10 mouse cellular contexts compared by ENCODE assay signal in the genomic region with DNA sequence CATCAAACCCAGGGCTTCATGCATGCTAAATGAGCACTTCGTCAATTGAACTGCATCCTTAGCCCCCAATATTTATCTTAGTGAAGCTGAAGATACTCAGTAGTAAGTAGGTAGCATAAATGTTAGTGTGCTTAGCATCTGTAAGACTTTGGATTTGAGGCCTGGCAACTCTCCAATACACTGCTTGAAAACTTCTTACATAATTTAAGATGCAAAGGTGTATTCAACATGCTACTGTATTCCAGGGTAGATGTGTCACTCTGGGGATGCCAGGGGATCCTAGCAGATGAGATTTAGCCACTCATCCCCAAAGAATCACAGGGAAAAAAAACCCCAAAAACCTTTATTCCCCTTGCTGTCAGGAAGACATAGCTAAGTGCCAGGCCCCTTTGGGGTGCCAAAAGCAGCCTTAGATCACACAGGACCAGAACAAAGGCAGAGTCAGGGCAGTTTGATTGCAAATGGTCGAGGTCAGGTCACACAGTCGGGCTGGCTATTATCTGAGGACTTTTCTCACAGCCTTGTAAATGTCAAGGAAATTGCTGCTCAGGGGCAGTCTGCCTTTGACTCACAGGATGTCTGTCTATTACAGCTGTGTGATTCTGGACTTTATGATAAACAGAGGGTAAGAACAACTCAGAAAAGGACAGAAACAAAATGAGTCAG. TPM values are rescaled to one million over a fixed set of nuclear protein-coding genes. Genes with fewer than 3 reads are reported as not detected.
A peak's percentile ranks its signal among the peaks of the same experiment; 100 is the strongest.
DNase-seq lines count a peak whose midpoint lies in the region; ATAC-seq and TF ChIP-seq lines count a peak whose summit lies in the region.
"Had no signal": no experiment of that assay in that cellular context is flagged by ENCODE, and none has a peak within 500 bp of the region (broad histone marks: within the 10 kb centered on the region; RNA-seq: fewer than 3 reads in every experiment).

No protein-coding gene starts in this region.

- no peaks in the 10 kb centered on the region for H3K36me3 ChIP-seq in heart, embryonic 10.5 days
- H3K36me3 ChIP-seq in MEL (ENCODE audit: control insufficient read depth in 1 of 2, insufficient read depth in 2 of 2, low read length in 2 of 2): peaks cover 0 to 19% of the 10 kb centered on the region in 2 experiments; a peak in 2 of 4 replicates
- no peaks in the 10 kb centered on the region for H3K36me3 ChIP-seq in forebrain, embryonic 11.5 days (ENCODE audit: control insufficient read depth, insufficient read depth, low read length)
- no peaks in the 10 kb centered on the region for H3K36me3 ChIP-seq in liver, embryonic 14.5 days (replicated peaks; ENCODE audit: control insufficient read depth, insufficient read depth, low read depth)

- TF ChIP-seq RAD21 in MEL (IDR thresholded peaks at IDR 0.05; ENCODE audit: low read depth, low read length): no peak

- no peaks in the 10 kb centered on the region for H3K79me2 ChIP-seq in MEL (ENCODE audit: control insufficient read depth, insufficient read depth, low read length, poor library complexity)

- no peak for DNase-seq in heart, embryonic 10.5 days (ENCODE audit: low spot score)
- no peak for DNase-seq in heart, postnatal 10 days
- no peak for DNase-seq in MEL (ENCODE audit: low read depth, low spot score)
- DNase-seq in forebrain, embryonic 11.5 days (ENCODE audit: low spot score): no peak
- no peak for DNase-seq in liver, embryonic 14.5 days (ENCODE audit: low read depth in 3 of 3, low spot score in 3 of 3)
- DNase-seq in cerebellum, adult 11-12 months: no peak
- DNase-seq in cerebellum, postnatal 4 days (ENCODE audit: low spot score in 2 of 2): no peak
- no peak for DNase-seq in gastrocnemius, postnatal 4 days (ENCODE audit: low spot score in 2 of 2)
- DNase-seq: layer of hippocampus, adult 9-11 months had no signal

- no peak overlapping the region for H3K4me3 ChIP-seq in heart, embryonic 10.5 days
- H3K4me3 ChIP-seq in MEL (ENCODE audit: control insufficient read depth in 1 of 2, insufficient read depth in 1 of 2, low read depth in 2 of 2, low read length in 2 of 2): no peak overlapping the region
- H3K4me3 ChIP-seq in forebrain, embryonic 11.5 days (ENCODE audit: low read depth, low read length): no peak overlapping the region
- no peak overlapping the region for H3K4me3 ChIP-seq in liver, embryonic 14.5 days (ENCODE audit: insufficient read depth in 1 of 2, low read depth in 2 of 2, low read length in 2 of 2)

- no peak overlapping the region for H3K9ac ChIP-seq in MEL (ENCODE audit: control insufficient read depth, low read depth, low read length, poor library complexity, severe bottlenecking)
- H3K9ac ChIP-seq in forebrain, embryonic 11.5 days (ENCODE audit: low read length): no peak overlapping the region
- H3K9ac ChIP-seq in liver, embryonic 14.5 days (replicated peaks): peak overlapping the region; percentile 23

- H3K27me3 ChIP-seq in heart, embryonic 10.5 days (ENCODE audit: insufficient read depth, poor library complexity, severe bottlenecking): no peaks in the 10 kb centered on the region
- H3K27me3 ChIP-seq in MEL (ENCODE audit: control insufficient read depth in 1 of 2, insufficient read depth in 2 of 2, low read length in 2 of 2): no peaks in the 10 kb centered on the region
- no peaks in the 10 kb centered on the region for H3K27me3 ChIP-seq in forebrain, embryonic 11.5 days (ENCODE audit: control insufficient read depth, insufficient read depth, low read length)
- no peaks in the 10 kb centered on the region for H3K27me3 ChIP-seq in liver, embryonic 14.5 days (ENCODE audit: control insufficient read depth, insufficient read depth, low read length)

- no peak overlapping the region for H3K4me2 ChIP-seq in forebrain, embryonic 11.5 days (ENCODE audit: low read depth, low read length, severe bottlenecking)
- H3K4me2 ChIP-seq in liver, embryonic 14.5 days (ENCODE audit: low read depth): peak overlapping the region; percentile 76

- H3K4me1 ChIP-seq in heart, embryonic 10.5 days: peaks cover 42% of the 10 kb centered on the region
- peaks cover 9 to 15% of the 10 kb centered on the region in 2 experiments; a peak in 3 of 4 replicates for H3K4me1 ChIP-seq in MEL (ENCODE audit: control insufficient read depth in 1 of 2, insufficient read depth in 2 of 2, low read length in 2 of 2)
- H3K4me1 ChIP-seq in forebrain, embryonic 11.5 days (replicated peaks; ENCODE audit: control insufficient read depth, insufficient read depth, low read length): peaks cover 14% of the 10 kb centered on the region
- peaks cover 60 to 81% of the 10 kb centered on the region in 2 experiments for H3K4me1 ChIP-seq in liver, embryonic 14.5 days (replicated peaks; ENCODE audit: control insufficient read depth in 2 of 2, insufficient read depth in 2 of 2, low read length in 1 of 2)

- H3K9me3 ChIP-seq in heart, embryonic 10.5 days: no peaks in the 10 kb centered on the region
- no peaks in the 10 kb centered on the region for H3K9me3 ChIP-seq in MEL (replicated peaks; ENCODE audit: insufficient read depth, low read length)
- no peaks in the 10 kb centered on the region for H3K9me3 ChIP-seq in forebrain, embryonic 11.5 days (ENCODE audit: control insufficient read depth, low read length)
- H3K9me3 ChIP-seq in liver, embryonic 14.5 days (ENCODE audit: control insufficient read depth, low read length): no peaks in the 10 kb centered on the region

- 24% methylated on average over 3 of the region's 3 CpGs for WGBS in heart, embryonic 10.5 days
- WGBS in forebrain, embryonic 11.5 days: 21% methylated on average over 3 of the region's 3 CpGs
- WGBS in liver, embryonic 14.5 days (ENCODE audit: insufficient replicate concordance): 19% methylated on average over 3 of the region's 3 CpGs

- ATAC-seq in forebrain, embryonic 11.5 days (replicated peaks; ENCODE audit: low FRiP score): no peak; the same call in 1 of the 2 replicates
- no peak for ATAC-seq in liver, embryonic 14.5 days (ENCODE audit: insufficient read depth)

- no peak for TF ChIP-seq EP300 in MEL (IDR thresholded peaks at IDR 0.05; ENCODE audit: low read depth in 1 of 2, low read length in 2 of 2)
- no peak for TF ChIP-seq EP300 in liver, embryonic 14.5 days (IDR thresholded peaks at IDR 0.05; ENCODE audit: low read depth)

- no peak for TF ChIP-seq POLR2A in MEL (IDR thresholded peaks at IDR 0.05; ENCODE audit: control insufficient read depth in 1 of 2, insufficient read depth in 1 of 2, low read depth in 1 of 2, low read length in 2 of 2, poor library complexity in 1 of 2)

- intact Hi-C loops in heart, postnatal 10 days (cut with DNase I): no loop called here

- H3K27ac ChIP-seq in heart, embryonic 10.5 days: peak overlapping the region; percentile 78
- no peak overlapping the region for H3K27ac ChIP-seq in MEL (ENCODE audit: control insufficient read depth, low read depth, low read length)
- H3K27ac ChIP-seq in forebrain, embryonic 11.5 days (ENCODE audit: low read depth, low read length): peak overlapping the region; percentile 34
- H3K27ac ChIP-seq in liver, embryonic 14.5 days: peak overlapping the region; percentile 95
- H3K27ac ChIP-seq: macrophage had no signal

- TF ChIP-seq CTCF in MEL (IDR thresholded peaks at IDR 0.05 in 2 of 3, conservative IDR thresholded peaks at IDR 0.05 in 1 of 3; ENCODE audit: control insufficient read depth in 1 of 3, insufficient read depth in 1 of 3, low read depth in 2 of 3, low read length in 3 of 3, poor library complexity in 1 of 3, severe bottlenecking in 1 of 3): no peak
- TF ChIP-seq CTCF in liver, embryonic 14.5 days (IDR thresholded peaks at IDR 0.05; ENCODE audit: low read depth): no peak

TF ChIP-seq in MEL, 35 proteins besides CTCF, POLR2A, EP300 and RAD21:
- TF ChIP-seq TAL1 (IDR thresholded peaks at IDR 0.05; ENCODE audit: low read length) (0 out of 2 replicates have a peak, but pooled peaks have one; percentile 7), MYB (IDR thresholded peaks at IDR 0.05; ENCODE audit: low read depth, low read length) (no peak)

RNA-seq across cellular contexts. Expression of gene Serinc5, which starts 17.0 kb away (rescaled TPM):
- 14.7 and 15.4 TPM in 2 replicates for polyA plus RNA-seq in heart, embryonic 10.5 days (2016; fragmentation: Nextera tagmentation; extraction: Ambion mirVana)
- total RNA-seq in heart, postnatal 10 days (2021): 10 to 100 TPM; 30.7 to 36.8 TPM
- total RNA-seq in MEL (2012; rRNA removed): 3.9 and 4.0 TPM in 2 replicates
- 1 to 10 TPM in 1 of 2 experiments, not detected in 1; 8.8 TPM for polyA plus RNA-seq in MEL (2012; ENCODE audit: insufficient read depth in 1 of 2, insufficient read length in 2 of 2, low read depth in 1 of 2, low replicate concordance in 2 of 2, missing spikeins in 1 of 2)
- 6.6 and 7.7 TPM in 2 replicates for polyA plus RNA-seq in forebrain, embryonic 11.5 days (2014; fragmentation: Nextera tagmentation; extraction: Ambion mirVana)
- polyA plus RNA-seq in liver, embryonic 14.5 days (2012; rRNA removed): 15.2 and 17.9 TPM in 2 replicates
- 14.2 and 16.8 TPM in 2 replicates for polyA plus RNA-seq in liver, embryonic 14.5 days (2014; fragmentation: Nextera tagmentation; extraction: Ambion mirVana)
- 10 to 100 TPM; 35.8 to 37.7 TPM for total RNA-seq in gastrocnemius, postnatal 4 days (2021)

RNA-seq across cellular contexts. Expression of gene Spz1, which starts 17.9 kb away (rescaled TPM):
- polyA plus RNA-seq in heart, embryonic 10.5 days (2016; fragmentation: Nextera tagmentation; extraction: Ambion mirVana): not detected in 2 replicates
- not detected for total RNA-seq in heart, postnatal 10 days (2021)
- total RNA-seq in MEL (2012; rRNA removed): not detected in 2 replicates
- polyA plus RNA-seq in MEL (2012; ENCODE audit: insufficient read depth in 1 of 2, insufficient read length in 2 of 2, low read depth in 1 of 2, low replicate concordance in 2 of 2, missing spikeins in 1 of 2): not detected
- not detected in 2 replicates for polyA plus RNA-seq in forebrain, embryonic 11.5 days (2014; fragmentation: Nextera tagmentation; extraction: Ambion mirVana)
- not detected in 2 replicates for polyA plus RNA-seq in liver, embryonic 14.5 days (2012; rRNA removed)
- not detected in 2 replicates for polyA plus RNA-seq in liver, embryonic 14.5 days (2014; fragmentation: Nextera tagmentation; extraction: Ambion mirVana)
- total RNA-seq in gastrocnemius, postnatal 4 days (2021): not detected
- polyA plus RNA-seq: macrophage had no signal
